In the genomic region with DNA sequence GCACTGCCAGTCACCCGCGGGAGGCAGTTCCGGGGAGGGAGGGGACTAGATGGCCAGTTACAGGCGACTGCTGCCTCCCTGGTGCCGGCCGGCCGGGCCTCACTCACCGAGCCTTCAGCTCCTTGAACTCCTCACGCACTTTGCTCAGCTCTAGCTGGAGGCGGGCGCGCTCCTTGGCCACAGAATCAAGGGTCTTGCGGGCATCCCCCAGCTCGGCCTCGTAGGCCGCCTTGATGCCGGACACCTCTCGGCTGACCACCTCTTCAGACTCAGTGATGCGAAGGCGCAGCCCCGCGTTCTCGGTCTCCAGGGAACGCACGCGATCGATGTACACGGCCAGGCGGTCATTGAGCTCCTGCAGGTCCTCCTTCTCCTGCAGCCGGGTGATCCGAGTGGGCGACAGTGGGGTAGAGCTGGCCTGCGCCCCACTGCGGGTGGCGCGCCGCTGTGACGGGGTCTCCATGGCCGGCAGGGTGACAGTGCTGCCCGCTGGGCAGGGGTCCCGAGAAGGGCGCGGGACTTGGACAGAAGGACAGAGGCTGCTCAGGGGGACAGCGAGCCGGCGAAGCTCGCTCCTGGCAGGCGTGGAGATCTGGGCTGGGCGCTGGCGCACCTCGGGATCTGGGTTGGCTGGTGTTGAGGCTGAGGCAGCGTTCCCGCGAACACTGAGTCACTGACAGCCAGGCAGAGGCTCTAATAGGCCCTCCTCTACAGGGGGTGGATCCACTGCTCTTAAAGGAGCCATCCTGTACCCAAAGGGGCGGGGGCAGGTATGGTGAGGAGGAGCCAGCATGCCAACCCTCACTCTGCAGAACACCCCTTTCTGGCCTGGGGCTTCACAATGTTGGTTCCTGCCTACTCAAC, we compare ENCODE assay signal across 8 mouse cellular contexts. TPM values are rescaled to one million over a fixed set of nuclear protein-coding genes. Genes with fewer than 3 reads are reported as not detected.
A peak's percentile ranks its signal among the peaks of the same experiment; 100 is the strongest.
DNase-seq lines count a peak whose midpoint lies in the region; ATAC-seq and TF ChIP-seq lines count a peak whose summit lies in the region.

No protein-coding gene starts in this region.

- DNase-seq in ES-E14 (ENCODE audit: low read depth, low spot score): no peak
- peak; percentile 90 for DNase-seq in c-Kit-positive CD71-positive TER-119-positive erythroid progenitor cells, embryonic 14.5 days (ENCODE audit: low spot score)
- DNase-seq in kidney, postnatal 25 days: peak; percentile 92 to 96
- peak; percentile 86 for DNase-seq in liver, embryonic 13.5 days
- peak; percentile 76 to 82 for DNase-seq in natural killer cell, adult 2 months (ENCODE audit: low spot score in 2 of 2)
- peak; percentile 85 for DNase-seq in telencephalon, adult 2 months (ENCODE audit: low read depth, low spot score)

- H3K4me2 ChIP-seq in forebrain, embryonic 12.5 days: peak overlapping the region; percentile 97
- peak overlapping the region; percentile 94 for H3K4me2 ChIP-seq in heart, embryonic 16.5 days (ENCODE audit: low read depth, low read length)
- peak overlapping the region; percentile 95 for H3K4me2 ChIP-seq in liver, embryonic 13.5 days

- in situ Hi-C loops in ES-E14 (cut with MboI; ENCODE audit: low sequenced_read_pairs in 2 of 2, unreplicated experiment in 2 of 2): no loop called here

- H3K4me1 ChIP-seq in ES-E14 (ENCODE audit: control insufficient read depth in 2 of 2, insufficient read depth in 2 of 2, low read length in 2 of 2, poor library complexity in 1 of 2): peaks cover 2 to 22% of the 10 kb centered on the region in 2 experiments; a peak in 3 of 4 replicates
- H3K4me1 ChIP-seq in forebrain, embryonic 12.5 days: peaks cover 23% of the 10 kb centered on the region
- peaks cover 25% of the 10 kb centered on the region for H3K4me1 ChIP-seq in heart, embryonic 16.5 days (ENCODE audit: control insufficient read depth, insufficient read depth, low read length)
- peaks cover 57% of the 10 kb centered on the region for H3K4me1 ChIP-seq in liver, embryonic 13.5 days (replicated peaks)

- peak overlapping the region; percentile 56 to 67 for H3K4me3 ChIP-seq in ES-E14 (ENCODE audit: insufficient read depth in 1 of 2, low read depth in 1 of 2, low read length in 2 of 2, poor library complexity in 1 of 2, severe bottlenecking in 1 of 2)
- peak overlapping the region; percentile 58 for H3K4me3 ChIP-seq in forebrain, embryonic 12.5 days (replicated peaks)
- peak overlapping the region; percentile 71 for H3K4me3 ChIP-seq in heart, embryonic 16.5 days (ENCODE audit: low read length)
- peak overlapping the region; percentile 94 for H3K4me3 ChIP-seq in liver, embryonic 13.5 days (replicated peaks)

- peak; percentile 82 for ATAC-seq in forebrain, embryonic 12.5 days (ENCODE audit: low FRiP score)
- peak; percentile 90 for ATAC-seq in heart, embryonic 16.5 days (replicated peaks; ENCODE audit: extremely low read depth, insufficient read depth, low FRiP score)
- ATAC-seq in liver, embryonic 13.5 days (ENCODE audit: low read depth): peak; percentile 92

- peaks cover 46% of the 10 kb centered on the region for H3K27me3 ChIP-seq in forebrain, embryonic 12.5 days
- H3K27me3 ChIP-seq in heart, embryonic 16.5 days (ENCODE audit: control insufficient read depth, insufficient read depth, low read length): no peaks in the 10 kb centered on the region
- no peaks in the 10 kb centered on the region for H3K27me3 ChIP-seq in liver, embryonic 13.5 days

- no peaks in the 10 kb centered on the region for H3K36me3 ChIP-seq in ES-E14 (ENCODE audit: control insufficient read depth, insufficient read depth, low read length, poor library complexity, severe bottlenecking)
- no peaks in the 10 kb centered on the region for H3K36me3 ChIP-seq in forebrain, embryonic 12.5 days (replicated peaks)
- H3K36me3 ChIP-seq in heart, embryonic 16.5 days (ENCODE audit: control insufficient read depth, insufficient read depth): no peaks in the 10 kb centered on the region
- H3K36me3 ChIP-seq in liver, embryonic 13.5 days: peaks cover 23% of the 10 kb centered on the region

- WGBS in forebrain, embryonic 12.5 days: under 1% methylated on average over 55 of the region's 55 CpGs
- WGBS in heart, embryonic 16.5 days: under 1% methylated on average over 55 of the region's 55 CpGs
- WGBS in liver, embryonic 13.5 days (ENCODE audit: insufficient replicate concordance): 2% methylated on average over 55 of the region's 55 CpGs

- H3K9ac ChIP-seq in ES-E14 (ENCODE audit: insufficient read depth, low read depth, low read length, poor library complexity, severe bottlenecking): peak overlapping the region; percentile 62
- H3K9ac ChIP-seq in forebrain, embryonic 12.5 days: peak overlapping the region; percentile 75
- H3K9ac ChIP-seq in heart, embryonic 16.5 days (ENCODE audit: low read length): peak overlapping the region; percentile 91
- H3K9ac ChIP-seq in liver, embryonic 13.5 days: peak overlapping the region; percentile 98

- no peak overlapping the region for H3K27ac ChIP-seq in ES-E14 (ENCODE audit: insufficient read depth, low read depth, low read length, poor library complexity, severe bottlenecking)
- H3K27ac ChIP-seq in forebrain, embryonic 12.5 days: 0 out of 2 replicates have a peak overlapping the region, but pooled peaks have one; percentile 36
- H3K27ac ChIP-seq in heart, embryonic 16.5 days (ENCODE audit: low read length): peak overlapping the region; percentile 90
- peak overlapping the region; percentile 94 for H3K27ac ChIP-seq in liver, embryonic 13.5 days

- no peaks in the 10 kb centered on the region for H3K9me3 ChIP-seq in ES-E14 (ENCODE audit: control insufficient read depth, insufficient read depth, low read depth, low read length)
- no peaks in the 10 kb centered on the region for H3K9me3 ChIP-seq in forebrain, embryonic 12.5 days
- H3K9me3 ChIP-seq in heart, embryonic 16.5 days (replicated peaks; ENCODE audit: control insufficient read depth, low read length): no peaks in the 10 kb centered on the region
- no peaks in the 10 kb centered on the region for H3K9me3 ChIP-seq in liver, embryonic 13.5 days (replicated peaks)

TF ChIP-seq in ES-E14, 5 proteins besides CTCF, POLR2A, EP300 and RAD21:
- TF ChIP-seq HCFC1 (IDR thresholded peaks at IDR 0.05; ENCODE audit: borderline replicate concordance, insufficient read depth, low read length): no peak
- no peak for TF ChIP-seq ZC3H11A (IDR thresholded peaks at IDR 0.05; ENCODE audit: borderline replicate concordance, low read depth, low read length)
- no peak for TF ChIP-seq ZNF384 (IDR thresholded peaks at IDR 0.05; ENCODE audit: low read depth, low read length)
- no peak for TF ChIP-seq MAFK (IDR thresholded peaks at IDR 0.05; ENCODE audit: insufficient read depth, low read depth, low read length)
- TF ChIP-seq CHD2 (IDR thresholded peaks at IDR 0.05; ENCODE audit: low read depth, low read length): no peak
TF ChIP-seq in ES-E14: peak in this region for 0.

RNA-seq across cellular contexts. Expression of a gene that starts 6.9 kb away (rescaled TPM):
- total RNA-seq in ES-E14 (2012; rRNA removed): 80.1 and 121 TPM in 2 replicates
- polyA plus RNA-seq in forebrain, embryonic 12.5 days (2016; fragmentation: Nextera tagmentation; extraction: Ambion mirVana): 23.2 and 25.8 TPM in 2 replicates
- 127 and 129 TPM in 2 replicates for polyA plus RNA-seq in heart, embryonic 16.5 days (2015; fragmentation: Nextera tagmentation; extraction: Ambion mirVana)
- 165 and 184 TPM in 2 replicates for polyA plus RNA-seq in liver, embryonic 13.5 days (2015; fragmentation: Nextera tagmentation; extraction: Ambion mirVana)

RNA-seq across cellular contexts. Expression of a gene that starts 29.3 kb away (rescaled TPM):
- total RNA-seq in ES-E14 (2012; rRNA removed): 24.9 and 29.8 TPM in 2 replicates
- polyA plus RNA-seq in forebrain, embryonic 12.5 days (2016; fragmentation: Nextera tagmentation; extraction: Ambion mirVana): 51.0 and 53.2 TPM in 2 replicates
- polyA plus RNA-seq in heart, embryonic 16.5 days (2015; fragmentation: Nextera tagmentation; extraction: Ambion mirVana): 5.3 and 5.7 TPM in 2 replicates
- 1.2 and 1.5 TPM in 2 replicates for polyA plus RNA-seq in liver, embryonic 13.5 days (2015; fragmentation: Nextera tagmentation; extraction: Ambion mirVana)

RNA-seq across cellular contexts. Expression of a gene that starts 41.9 kb away (rescaled TPM):
- 8.8 and 10.1 TPM in 2 replicates for total RNA-seq in ES-E14 (2012; rRNA removed)
- 15.3 and 16.0 TPM in 2 replicates for polyA plus RNA-seq in forebrain, embryonic 12.5 days (2016; fragmentation: Nextera tagmentation; extraction: Ambion mirVana)
- 3.0 and 3.7 TPM in 2 replicates for polyA plus RNA-seq in heart, embryonic 16.5 days (2015; fragmentation: Nextera tagmentation; extraction: Ambion mirVana)
- 13.8 and 15.8 TPM in 2 replicates for polyA plus RNA-seq in liver, embryonic 13.5 days (2015; fragmentation: Nextera tagmentation; extraction: Ambion mirVana)

RNA-seq across cellular contexts. Expression of a gene that starts 45.2 kb away (rescaled TPM):
- total RNA-seq in ES-E14 (2012; rRNA removed): 2.1 and 4.0 TPM in 2 replicates
- polyA plus RNA-seq in forebrain, embryonic 12.5 days (2016; fragmentation: Nextera tagmentation; extraction: Ambion mirVana): 0.82 and 1.2 TPM in 2 replicates
- polyA plus RNA-seq in heart, embryonic 16.5 days (2015; fragmentation: Nextera tagmentation; extraction: Ambion mirVana): 2.2 and 5.2 TPM in 2 replicates
- 0.15 TPM in 1 of 2 replicates, not detected in the other for polyA plus RNA-seq in liver, embryonic 13.5 days (2015; fragmentation: Nextera tagmentation; extraction: Ambion mirVana)

RNA-seq across cellular contexts. Expression of a gene that starts 50.0 kb away (rescaled TPM):
- 108 and 112 TPM in 2 replicates for total RNA-seq in ES-E14 (2012; rRNA removed)
- 137 and 138 TPM in 2 replicates for polyA plus RNA-seq in forebrain, embryonic 12.5 days (2016; fragmentation: Nextera tagmentation; extraction: Ambion mirVana)
- polyA plus RNA-seq in heart, embryonic 16.5 days (2015; fragmentation: Nextera tagmentation; extraction: Ambion mirVana): 136 and 139 TPM in 2 replicates
- 88.4 and 95.9 TPM in 2 replicates for polyA plus RNA-seq in liver, embryonic 13.5 days (2015; fragmentation: Nextera tagmentation; extraction: Ambion mirVana)
